Mouse (Mus musculus): ENCODE data around the gene Card9. TPM values are rescaled to one million over a fixed set of nuclear protein-coding genes. Genes with fewer than 3 reads are reported as not detected.

The Card9 gene
- polyA plus RNA-seq, 1 experiment from 2014 or later: 0.97 TPM

DNA sequence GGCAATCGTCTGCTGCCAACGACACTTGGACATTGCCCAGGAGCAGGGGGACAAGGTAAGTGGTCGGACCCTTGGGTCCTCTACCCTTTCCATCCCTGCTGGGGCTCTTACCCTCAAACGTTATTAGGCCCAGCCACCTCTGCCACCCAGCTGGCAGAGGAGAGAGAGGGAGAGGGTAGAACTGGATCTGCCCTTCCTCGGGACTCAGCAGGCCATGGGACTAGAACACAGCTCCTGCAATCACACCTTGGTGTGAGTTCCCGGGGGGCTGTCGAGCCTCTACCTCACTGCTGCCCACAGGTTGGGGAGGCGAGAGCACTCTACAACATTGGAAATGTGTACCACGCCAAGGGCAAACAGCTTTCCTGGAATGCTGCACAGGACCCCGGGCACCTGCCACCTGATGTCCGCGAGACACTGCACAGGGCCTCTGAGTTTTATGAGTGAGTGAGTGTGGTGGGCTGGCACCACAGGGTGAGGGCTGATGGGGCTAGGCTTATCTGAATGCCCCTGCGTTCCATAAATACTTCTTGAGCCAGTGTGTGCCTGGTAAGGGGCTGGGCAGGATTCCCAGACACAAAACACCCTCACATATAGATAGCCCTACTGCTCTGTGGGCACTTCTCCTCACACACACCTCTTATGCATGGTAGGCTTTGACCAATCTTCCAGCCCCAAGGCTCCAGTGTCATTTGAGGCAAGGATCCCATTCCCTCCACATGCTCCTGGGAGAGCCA is 37.0 kb downstream of the Card9 start:
- Histone ChIP-seq H3K4me2 (replicated peaks) (no peak overlapping the region), H3K4me1 (peaks cover 9% of the 10 kb centered on the region), H3K27ac (no peak overlapping the region), H3K36me3 (peaks cover 59% of the 10 kb centered on the region), H3K27me3 (no peaks in the 10 kb centered on the region), H3K9ac (no peak overlapping the region), H3K9me3 (no peaks in the 10 kb centered on the region), H3K4me3 (no peak overlapping the region)
- ATAC-seq (ENCODE audit: insufficient number of reproducible peaks, insufficient read depth, low FRiP score, low TSS enrichment): no peak
- 93% methylated on average over 13 of the region's 13 CpGs for WGBS

DNA sequence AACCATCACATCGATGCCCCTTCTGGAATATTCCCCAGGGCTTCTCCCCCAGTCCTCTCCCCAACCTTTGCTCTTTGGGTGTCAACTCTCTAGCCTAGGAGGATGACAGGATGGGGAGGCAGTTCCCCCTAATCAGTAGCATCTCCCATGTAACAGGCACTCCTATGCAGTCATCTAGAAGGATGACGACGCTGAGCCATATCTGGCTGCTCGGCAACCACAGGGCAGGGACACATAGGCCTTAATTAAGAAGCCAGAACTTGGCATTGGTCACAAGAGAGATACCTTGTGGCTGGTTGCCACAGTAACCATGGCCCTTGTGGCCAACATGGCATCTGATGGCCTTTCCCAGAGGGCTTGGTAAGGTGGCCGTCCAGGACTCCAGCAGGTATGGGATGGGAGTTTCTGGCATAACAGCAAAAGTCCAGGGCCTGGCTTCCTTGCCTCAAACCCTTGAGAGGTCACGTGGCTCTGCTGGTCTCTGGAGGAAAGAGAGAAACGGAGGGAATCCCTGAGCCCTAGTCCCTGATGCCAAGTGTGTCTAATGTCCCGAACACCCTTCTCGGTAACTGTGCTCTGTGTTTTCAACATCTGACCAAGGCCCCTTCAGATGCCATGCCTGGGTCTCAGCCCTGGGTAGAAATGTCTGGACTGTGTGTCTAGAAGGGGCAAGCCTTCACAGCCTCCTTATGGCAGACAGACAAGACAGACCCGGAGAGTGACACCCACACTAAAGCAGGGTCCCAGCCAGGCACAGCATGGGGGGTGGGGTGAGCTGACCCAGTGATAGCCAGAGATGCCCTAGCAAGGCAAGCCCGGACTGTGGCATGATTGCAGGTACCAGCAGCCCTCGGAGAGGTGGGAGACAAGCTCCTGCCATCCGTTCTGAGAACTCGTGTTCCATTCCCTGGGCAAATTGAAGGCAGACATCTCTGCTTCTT is 40.2 kb downstream of the Card9 start:
- H3K4me2 ChIP-seq (replicated peaks): no peak overlapping the region
- no peak overlapping the region for H3K4me3 ChIP-seq
- ATAC-seq (ENCODE audit: insufficient number of reproducible peaks, insufficient read depth, low FRiP score, low TSS enrichment): no peak
- 89% methylated on average over 14 of the region's 14 CpGs for WGBS
- no peak overlapping the region for H3K27ac ChIP-seq
- no peak overlapping the region for H3K9ac ChIP-seq
- H3K4me1 ChIP-seq: peaks cover 35% of the 10 kb centered on the region
- peaks cover 35% of the 10 kb centered on the region for H3K36me3 ChIP-seq
- H3K27me3 ChIP-seq: no peaks in the 10 kb centered on the region
- no peaks in the 10 kb centered on the region for H3K9me3 ChIP-seq

DNA sequence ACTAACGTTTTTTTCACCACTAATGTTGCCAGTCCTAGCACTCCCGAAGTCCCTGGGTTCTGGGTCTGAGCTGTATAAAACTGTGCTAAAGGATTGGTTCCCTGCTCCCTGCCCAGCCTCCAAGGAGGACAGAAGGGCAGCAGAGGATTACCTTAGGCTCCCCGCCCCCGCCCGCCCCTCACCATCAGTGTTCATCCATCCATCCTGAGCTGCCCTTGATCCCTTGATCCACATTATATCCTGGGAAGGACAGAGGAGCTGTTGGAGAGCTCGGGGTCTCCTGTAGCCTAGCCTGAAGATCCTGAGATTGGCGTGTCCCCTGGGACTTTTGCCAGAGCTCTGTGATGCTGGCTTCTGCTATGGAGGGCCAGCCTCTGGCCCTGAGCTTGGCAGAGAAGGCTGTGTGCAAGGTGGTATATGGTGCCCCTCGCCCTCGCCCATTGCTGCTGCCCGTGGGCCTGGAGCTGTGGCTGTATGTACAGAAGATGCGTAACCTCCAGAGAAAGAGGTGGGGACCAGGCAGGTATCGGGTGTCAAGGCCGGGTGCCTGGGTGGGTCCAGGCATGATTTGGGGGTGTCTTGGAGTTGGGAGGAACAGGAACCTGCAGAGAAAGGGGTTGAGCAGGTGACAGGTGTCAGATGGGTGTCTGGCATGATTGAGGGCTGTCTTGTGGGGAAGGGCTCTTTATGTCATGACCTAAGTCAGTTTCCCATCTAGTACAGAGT is 41.0 kb downstream of the Card9 start:
- Histone ChIP-seq H3K27ac (no peak overlapping the region), H3K4me2 (replicated peaks) (no peak overlapping the region), H3K36me3 (peaks cover 27% of the 10 kb centered on the region), H3K9me3 (no peaks in the 10 kb centered on the region), H3K4me1 (peaks cover 39% of the 10 kb centered on the region), H3K27me3 (no peaks in the 10 kb centered on the region), H3K4me3 (no peak overlapping the region), H3K9ac (no peak overlapping the region)
- 91% methylated on average over 13 of the region's 13 CpGs for WGBS
- no peak for ATAC-seq (ENCODE audit: insufficient number of reproducible peaks, insufficient read depth, low FRiP score, low TSS enrichment)

DNA sequence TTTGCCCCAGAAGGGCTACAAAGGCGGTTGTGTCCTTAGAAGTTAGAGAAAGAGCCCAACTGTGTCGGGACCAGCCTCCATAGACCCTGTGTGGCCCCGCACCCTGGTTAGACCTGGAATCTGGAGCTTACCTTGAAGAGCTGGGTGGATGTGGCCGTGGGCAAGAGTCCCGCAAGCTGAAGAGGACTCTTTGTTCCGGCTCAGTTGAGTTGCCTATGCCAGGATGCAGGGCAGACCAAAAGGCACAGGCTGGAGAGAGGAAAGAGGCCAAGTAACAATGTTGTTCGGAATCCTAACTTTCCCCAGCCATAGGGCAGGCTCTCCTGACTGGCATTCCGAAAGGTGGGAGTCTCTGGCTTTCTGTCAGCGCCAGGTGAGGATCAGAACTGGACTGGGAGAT is 41.6 kb downstream of the Card9 start:
- Histone ChIP-seq H3K9ac (peak overlapping the region; percentile 7; the same call in 1 of the 2 replicates), H3K27ac (no peak overlapping the region), H3K36me3 (peaks cover 21% of the 10 kb centered on the region), H3K9me3 (no peaks in the 10 kb centered on the region), H3K4me3 (no peak overlapping the region), H3K27me3 (no peaks in the 10 kb centered on the region), H3K4me1 (peaks cover 44% of the 10 kb centered on the region), H3K4me2 (replicated peaks) (peak overlapping the region; percentile 4; the same call in 1 of the 2 replicates)
- 87% methylated on average over 9 of the region's 9 CpGs for WGBS
- ATAC-seq (ENCODE audit: insufficient number of reproducible peaks, insufficient read depth, low FRiP score, low TSS enrichment): no peak

DNA sequence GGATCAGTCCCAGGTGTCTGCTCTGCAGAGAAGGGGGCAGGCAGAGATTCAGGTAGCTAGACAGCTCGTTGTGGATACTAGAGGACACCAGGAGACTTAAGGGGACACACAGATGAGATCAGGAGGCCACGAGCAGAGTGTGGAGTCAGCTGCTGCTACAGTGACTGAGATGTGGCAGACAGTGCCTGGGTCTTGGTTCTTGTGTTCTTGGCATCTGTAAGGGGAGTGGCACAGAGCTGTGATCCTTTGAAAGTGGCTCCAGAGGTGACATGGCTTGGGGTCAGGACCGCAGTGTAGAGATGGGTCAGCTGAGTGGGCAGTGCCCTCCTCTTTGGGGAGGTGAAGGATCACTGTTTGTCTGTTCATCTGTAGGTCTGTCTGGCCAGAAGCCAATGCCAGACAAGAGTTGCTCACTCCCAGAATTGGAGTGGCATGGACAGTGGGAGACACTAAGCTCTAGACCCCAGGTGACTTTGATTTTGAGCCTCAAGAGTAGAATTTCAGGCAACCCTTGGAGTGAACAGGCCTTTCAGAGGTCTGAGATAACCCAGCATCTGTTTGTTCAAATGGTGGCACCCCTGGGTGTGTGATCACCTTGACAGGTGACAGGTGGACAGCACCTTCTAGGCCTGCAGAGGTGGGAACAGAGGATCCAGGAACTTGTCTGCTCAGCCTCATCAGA is 42.6 kb downstream of the Card9 start:
- H3K9ac ChIP-seq: peak overlapping the region; percentile 90; the same call in 1 of the 2 replicates
- H3K4me1 ChIP-seq: peaks cover 47% of the 10 kb centered on the region
- WGBS: 86% methylated on average over 3 of the region's 3 CpGs
- H3K36me3 ChIP-seq: peaks cover 11% of the 10 kb centered on the region
- no peak for ATAC-seq (ENCODE audit: insufficient number of reproducible peaks, insufficient read depth, low FRiP score, low TSS enrichment)
- no peaks in the 10 kb centered on the region for H3K27me3 ChIP-seq
- no peak overlapping the region for H3K4me3 ChIP-seq
- no peak overlapping the region for H3K27ac ChIP-seq
- peak overlapping the region; percentile 88 for H3K4me2 ChIP-seq (replicated peaks)
- no peaks in the 10 kb centered on the region for H3K9me3 ChIP-seq

DNA sequence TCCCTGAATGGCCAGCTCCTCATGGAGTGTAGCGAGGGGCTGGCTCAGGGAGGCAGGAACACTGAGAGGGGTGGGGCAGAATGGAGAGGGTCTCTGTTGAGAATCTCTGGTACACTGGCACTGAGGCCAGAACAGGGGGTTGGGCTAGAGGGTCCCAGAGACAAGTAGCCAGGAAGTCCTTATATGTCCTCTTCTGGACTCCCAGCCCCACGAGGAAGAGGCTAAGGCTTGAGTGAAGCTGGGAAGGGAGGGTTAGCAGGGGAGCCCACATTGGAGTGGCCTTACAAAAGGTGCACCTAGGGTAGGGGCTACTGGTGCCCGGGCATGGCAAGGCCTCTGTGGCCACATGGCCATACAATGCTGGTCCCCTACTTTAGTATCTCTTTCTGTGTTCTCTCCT is 43.3 kb downstream of the Card9 start:
- H3K27ac ChIP-seq: peak overlapping the region; percentile 94
- no peak for ATAC-seq (ENCODE audit: insufficient number of reproducible peaks, insufficient read depth, low FRiP score, low TSS enrichment)
- peak overlapping the region; percentile 90 for H3K9ac ChIP-seq

DNA sequence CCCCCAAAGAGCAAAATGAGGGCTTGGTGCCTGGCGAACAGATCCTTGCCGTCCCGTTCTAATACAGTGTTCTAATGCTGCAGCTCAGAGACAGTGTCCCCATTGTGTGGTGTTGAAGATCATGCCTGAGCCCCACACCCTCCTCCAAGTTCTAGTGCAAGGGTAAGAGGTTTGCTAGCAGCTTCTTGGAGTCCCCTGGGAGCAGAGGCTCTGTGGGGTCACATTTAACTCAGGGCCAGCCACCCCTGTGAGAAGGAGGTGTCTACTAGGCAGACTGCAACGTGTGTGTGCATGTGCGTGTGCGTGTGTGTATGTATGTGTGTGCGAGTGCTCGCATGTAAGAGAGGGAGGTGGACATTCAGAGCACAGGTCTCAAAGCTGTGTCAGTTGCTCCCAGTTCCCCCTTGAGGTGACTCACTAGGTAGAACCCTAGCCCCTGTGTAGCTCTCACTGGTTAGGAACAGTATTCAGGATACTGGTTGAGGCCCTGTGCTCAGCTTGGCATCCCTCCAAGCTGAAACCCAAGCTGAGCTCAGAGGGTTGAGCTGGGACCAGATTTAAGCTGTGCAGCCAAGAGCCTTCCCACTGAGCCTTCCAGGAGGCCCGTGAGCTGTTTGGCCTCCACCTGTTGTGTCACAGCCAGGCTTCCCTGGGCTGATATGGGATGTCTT is 44.0 kb downstream of the Card9 start:
- H3K27me3 ChIP-seq: no peaks in the 10 kb centered on the region
- ATAC-seq (ENCODE audit: insufficient number of reproducible peaks, insufficient read depth, low FRiP score, low TSS enrichment): peak; percentile 24; the same call in 1 of the 2 replicates

More for the DNA sequence above, 43.3 kb downstream of the Card9 start:
- peaks cover 47% of the 10 kb centered on the region for H3K4me1 ChIP-seq
- WGBS: 56% methylated on average over 3 of the region's 3 CpGs
- H3K36me3 ChIP-seq: peaks cover 3% of the 10 kb centered on the region
- H3K27me3 ChIP-seq: no peaks in the 10 kb centered on the region
- peak overlapping the region; percentile 67 for H3K4me3 ChIP-seq
- peak overlapping the region; percentile 88 for H3K4me2 ChIP-seq (replicated peaks)
- no peaks in the 10 kb centered on the region for H3K9me3 ChIP-seq

DNA sequence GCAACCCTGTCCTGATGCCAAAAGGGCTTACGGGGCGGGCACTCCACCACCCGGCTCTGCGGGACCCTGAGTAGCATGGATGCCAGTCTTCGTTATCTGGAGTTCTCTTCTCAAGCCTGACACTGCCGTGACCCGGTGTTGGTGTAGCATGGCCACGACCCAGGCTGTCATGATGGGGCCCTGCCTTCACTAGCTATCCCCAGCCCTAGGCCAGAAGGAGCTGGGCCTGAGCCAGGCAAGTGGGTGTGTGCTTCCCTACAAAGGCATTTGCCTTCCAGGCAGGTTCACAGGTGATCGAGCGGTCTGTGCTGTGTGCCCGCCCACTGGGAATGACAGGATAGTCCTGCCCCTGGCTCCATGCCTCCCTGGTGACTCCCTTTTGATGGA is 44.8 kb downstream of the Card9 start:
- WGBS: under 1% methylated on average over 11 of the region's 11 CpGs
- peak; percentile 18; the same call in 1 of the 2 replicates for ATAC-seq (ENCODE audit: insufficient number of reproducible peaks, insufficient read depth, low FRiP score, low TSS enrichment)
- peak overlapping the region; percentile 90 for H3K9ac ChIP-seq
- H3K36me3 ChIP-seq: no peaks in the 10 kb centered on the region
- peak overlapping the region; percentile 94 for H3K27ac ChIP-seq
- H3K4me3 ChIP-seq: peak overlapping the region; percentile 67
- peaks cover 47% of the 10 kb centered on the region for H3K4me1 ChIP-seq
- no peaks in the 10 kb centered on the region for H3K9me3 ChIP-seq
- peak overlapping the region; percentile 88 for H3K4me2 ChIP-seq (replicated peaks)
- no peaks in the 10 kb centered on the region for H3K27me3 ChIP-seq

More for the DNA sequence above, 44.0 kb downstream of the Card9 start:
- Histone ChIP-seq H3K9ac (peak overlapping the region; percentile 90), H3K4me3 (peak overlapping the region; percentile 67), H3K36me3 (no peaks in the 10 kb centered on the region), H3K4me1 (peaks cover 47% of the 10 kb centered on the region), H3K4me2 (replicated peaks) (peak overlapping the region; percentile 88), H3K9me3 (no peaks in the 10 kb centered on the region), H3K27ac (peak overlapping the region; percentile 94)
- 47% methylated on average over 9 of the region's 9 CpGs for WGBS

DNA sequence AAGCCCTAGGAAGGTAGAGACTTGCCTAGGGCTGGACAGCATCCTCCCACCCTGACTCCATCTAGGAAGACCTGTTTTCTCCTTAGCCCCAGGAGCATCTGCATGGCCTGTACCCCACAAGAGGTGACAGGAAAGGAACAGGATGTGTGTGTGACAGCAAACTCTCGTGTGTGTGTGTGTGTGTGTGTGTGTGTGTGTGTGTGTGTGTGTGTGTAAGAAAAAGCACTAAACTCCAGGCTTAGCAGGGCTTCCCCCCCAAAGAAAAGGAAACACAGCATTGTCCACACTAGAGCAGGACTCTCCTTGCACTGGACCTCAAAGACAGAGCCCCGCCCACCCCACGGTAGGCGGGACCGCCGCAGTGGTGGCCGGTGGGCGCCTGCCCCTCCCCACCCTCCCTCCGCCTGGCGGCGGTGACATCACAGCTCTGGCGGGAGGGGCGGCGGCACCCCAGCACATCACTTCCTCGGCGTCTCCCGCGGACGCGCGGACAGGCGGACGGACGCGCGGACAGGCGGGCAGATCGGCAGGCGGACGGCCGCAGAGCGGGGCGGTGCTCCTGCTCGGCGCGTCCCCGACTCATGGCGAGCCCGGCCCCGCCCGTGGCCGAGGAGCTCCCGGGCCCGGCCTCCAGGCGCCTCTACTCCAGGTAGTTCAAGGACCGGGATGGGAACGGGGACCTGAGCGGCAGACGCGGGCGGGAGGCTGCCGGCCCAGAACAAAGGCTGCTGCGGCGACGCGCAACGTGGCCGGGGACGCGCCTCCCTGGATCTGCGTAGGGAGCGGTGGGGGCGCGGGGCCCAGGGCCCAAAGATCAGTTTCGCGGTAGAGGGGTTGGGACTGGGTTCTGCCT is 45.4 kb downstream of the Card9 start, which contains the start of gene Gpsm1:
TSS of gene Gpsm1 (plus strand) at position 444 of the 853 bp plus-strand sequence.
- Histone ChIP-seq H3K9ac (peak within 1 kb of the TSS; percentile 90), H3K27me3 (no peaks in the 10 kb centered on the region), H3K4me3 (peak within 1 kb of the TSS; percentile 67), H3K36me3 (no peaks in the 10 kb centered on the region), H3K4me2 (replicated peaks) (peak within 1 kb of the TSS; percentile 88), H3K4me1 (peaks cover 53% of the 10 kb centered on the region), H3K9me3 (no peaks in the 10 kb centered on the region), H3K27ac (peak within 1 kb of the TSS; percentile 94)
- 1% methylated on average over 36 of the region's 66 CpGs for WGBS
- peak; percentile 65 for ATAC-seq (ENCODE audit: insufficient number of reproducible peaks, insufficient read depth, low FRiP score, low TSS enrichment)

Data from embryonic facial prominence, embryonic 12.5 days (tissue).